Mouse (Mus musculus) thymus, adult 2 months (tissue): ENCODE measurements at regions not wholly inside any gene's neighbourhood (a gene's known extent, or its start where the extent isn't known, plus 50 kb on each side); places are given as distances from the start of the nearest gene placed in this dataset.

Experiments used
- DNase-seq: peaks from one replicate; pipeline ENCODE4 v3.0.0; 2021
- H3K27ac ChIP-seq: fragments of 200-500 bp; 2 replicates; pipeline ENCODE4 v1.5.1; 2012; ENCODE audit warnings: low read length, control low read depth; ENCODE audit not compliant: control insufficient read depth, insufficient read depth
- H3K27me3 ChIP-seq: fragments of 200-500 bp; 2 replicates; pipeline ENCODE4 v1.6.1; 2012; ENCODE audit warnings: mild to moderate bottlenecking, low read length, moderate library complexity, mixed read lengths; ENCODE audit not compliant: control insufficient read depth, insufficient read depth
- H3K36me3 ChIP-seq: fragments of 200-500 bp; 2 replicates; pipeline ENCODE4 v1.6.1; 2012; ENCODE audit warnings: mild to moderate bottlenecking, low read length, moderate library complexity; ENCODE audit not compliant: control insufficient read depth, insufficient read depth
- H3K4me1 ChIP-seq: fragments of 200-500 bp; replicated peaks from 2 replicates; pipeline ENCODE4 v1.6.1; 2012; ENCODE audit warnings: low read length; ENCODE audit not compliant: control insufficient read depth, insufficient read depth
- H3K4me3 ChIP-seq: fragments of 200-500 bp; 2 replicates; pipeline ENCODE4 v1.5.1; 2012; ENCODE audit warnings: mild to moderate bottlenecking, low read length, control low read depth, moderate library complexity; ENCODE audit not compliant: control insufficient read depth, insufficient read depth
- CTCF ChIP-seq: fragments of 200-500 bp; IDR thresholded peaks from 2 replicates; pipeline ENCODE4 v1.5.1; 2012; ENCODE audit warnings: mild to moderate bottlenecking, control low read depth, low read length, moderate library complexity, borderline replicate concordance; ENCODE audit not compliant: control insufficient read depth, poor library complexity, insufficient read depth; ENCODE audit errors: extremely low read depth
- POLR2A ChIP-seq: fragments of 200-500 bp; IDR thresholded peaks from 2 replicates; pipeline ENCODE4 v1.6.1; 2012; ENCODE audit warnings: mild to moderate bottlenecking, low read length, control low read depth, moderate library complexity; ENCODE audit not compliant: control insufficient read depth, poor library complexity, insufficient read depth; ENCODE audit errors: extremely low read depth
- WGBS: fragments of 180-500 bp; shearing (Covaris S2); methylation state at CpG from one replicate; pipeline ENCODE4 v1.1.7; 2018; 5-methylcytosine and 5-hydroxymethylcytosine counted together

GRCm38 (mm10) chr10:8136662-8137061 is 180.6 kb upstream of the Tab2 start:
- Histone ChIP-seq H3K4me1 (no peaks in the 10 kb centered on the region), H3K27me3 (no peaks in the 10 kb centered on the region), H3K36me3 (no peaks in the 10 kb centered on the region), H3K27ac (no peak overlapping the region), H3K4me3 (no peak overlapping the region)
- 71% methylated on average over 3 of the region's 3 CpGs for WGBS
- TF ChIP-seq POLR2A (no peak), CTCF (no peak)
- no peak for DNase-seq

GRCm38 (mm10) chr10:8135272-8135671 is 179.2 kb upstream of the Tab2 start:
- Histone ChIP-seq H3K27ac (no peak overlapping the region), H3K4me3 (no peak overlapping the region), H3K4me1 (no peaks in the 10 kb centered on the region), H3K36me3 (no peaks in the 10 kb centered on the region), H3K27me3 (no peaks in the 10 kb centered on the region)
- DNase-seq: no peak
- WGBS: 72% methylated on average over 7 of the region's 7 CpGs
- TF ChIP-seq POLR2A: no peak
- no peak for TF ChIP-seq CTCF

DNA sequence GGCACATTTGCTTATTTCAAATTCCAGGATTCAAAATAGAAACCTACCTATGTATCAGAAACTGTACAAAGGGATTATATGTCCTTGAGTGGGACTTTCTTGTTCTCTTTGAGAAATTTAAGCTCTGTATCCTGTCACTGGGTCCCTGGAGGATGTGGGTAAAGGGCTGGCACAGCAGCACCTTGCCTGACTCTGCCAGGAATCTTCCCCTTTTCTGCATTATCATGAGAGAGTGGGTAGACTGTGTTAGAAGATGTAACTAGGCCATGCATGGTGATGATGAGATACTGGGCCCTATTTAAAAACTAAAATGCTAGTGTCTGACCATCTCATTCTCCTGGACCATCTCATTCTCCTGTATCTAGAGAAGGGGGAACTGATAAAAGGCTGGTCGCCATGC is 178.4 kb upstream of the Tab2 start:
- no peak for TF ChIP-seq CTCF
- no peak for TF ChIP-seq POLR2A
- Histone ChIP-seq H3K27me3 (no peaks in the 10 kb centered on the region), H3K4me1 (no peaks in the 10 kb centered on the region), H3K36me3 (no peaks in the 10 kb centered on the region), H3K27ac (no peak overlapping the region), H3K4me3 (no peak overlapping the region)
- WGBS: 100% methylated on average over 1 of the region's 1 CpGs
- no peak for DNase-seq

DNA sequence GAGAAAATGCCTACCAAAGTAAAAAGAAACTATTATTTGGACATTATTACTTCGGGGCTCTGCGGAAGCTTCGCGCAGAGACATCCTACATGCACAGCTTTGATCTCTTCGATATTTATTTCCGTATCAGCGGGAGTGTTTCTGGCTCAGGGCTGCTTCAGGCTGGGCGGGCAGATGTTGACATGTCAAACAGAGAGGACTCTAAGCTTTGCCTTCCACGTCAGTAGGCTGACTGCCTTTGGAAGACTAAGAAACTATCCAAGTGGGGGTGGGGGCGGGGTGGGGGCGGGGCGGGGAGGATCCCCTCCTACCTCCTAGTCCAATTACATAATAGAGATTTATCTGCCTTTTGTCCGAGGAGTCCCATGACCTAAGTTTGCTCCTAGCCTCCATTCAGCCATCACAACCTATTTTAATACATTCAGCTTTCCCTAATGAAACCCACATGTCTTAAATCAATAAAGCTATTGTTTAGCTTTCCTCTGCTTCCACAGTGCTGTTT is 177.5 kb upstream of the Tab2 start:
- DNase-seq: no peak
- Histone ChIP-seq H3K4me3 (no peak overlapping the region), H3K27ac (no peak overlapping the region), H3K27me3 (no peaks in the 10 kb centered on the region), H3K4me1 (no peaks in the 10 kb centered on the region), H3K36me3 (no peaks in the 10 kb centered on the region)
- TF ChIP-seq CTCF (no peak), POLR2A (no peak)
- 95% methylated on average over 13 of the region's 13 CpGs for WGBS

GRCm38 (mm10) chr10:8132795-8133194 is 176.8 kb upstream of the Tab2 start:
- WGBS: 94% methylated on average over 2 of the region's 2 CpGs

GRCm38 (mm10) chr10:8130472-8131241 is 174.6 kb upstream of the Tab2 start:
- Histone ChIP-seq H3K4me3 (no peak overlapping the region), H3K36me3 (no peaks in the 10 kb centered on the region), H3K27me3 (no peaks in the 10 kb centered on the region), H3K27ac (no peak overlapping the region), H3K4me1 (no peaks in the 10 kb centered on the region)
- TF ChIP-seq POLR2A (no peak), CTCF (no peak)
- peak; percentile 3 for DNase-seq
- WGBS: 80% methylated on average over 18 of the region's 18 CpGs

More at GRCm38 (mm10) chr10:8132795-8133194, 176.8 kb upstream of the Tab2 start:
- Histone ChIP-seq H3K27me3 (no peaks in the 10 kb centered on the region), H3K4me1 (no peaks in the 10 kb centered on the region), H3K36me3 (no peaks in the 10 kb centered on the region), H3K27ac (no peak overlapping the region), H3K4me3 (no peak overlapping the region)
- TF ChIP-seq POLR2A (no peak), CTCF (no peak)
- DNase-seq: no peak
